ENCODE assay signal across 8 mouse cellular contexts in the genomic region with DNA sequence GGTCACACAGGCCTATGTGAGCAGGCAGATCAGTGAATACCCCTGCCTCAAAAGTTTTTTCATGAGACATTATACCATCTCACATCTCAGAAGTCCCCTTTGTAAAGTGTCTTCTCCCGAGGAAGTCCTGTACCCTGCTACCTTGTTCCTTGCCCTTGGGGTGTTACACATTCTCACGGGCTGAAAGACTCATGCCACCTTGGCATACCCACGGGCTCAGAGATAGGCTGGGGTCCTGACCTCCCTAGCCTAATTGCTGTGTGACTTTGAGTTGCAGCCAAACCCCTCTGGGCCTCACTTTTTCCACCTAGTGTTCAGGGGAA. TPM values are rescaled to one million over a fixed set of nuclear protein-coding genes. Genes with fewer than 3 reads are reported as not detected.
DNase-seq lines count a peak whose midpoint lies in the region; ATAC-seq lines count a peak whose summit lies in the region.

No protein-coding gene starts in this region.

- no peaks in the 10 kb centered on the region for H3K27me3 ChIP-seq in kidney, embryonic 16.5 days (ENCODE audit: insufficient read depth, low read length)
- no peaks in the 10 kb centered on the region; the same call in 1 of the 2 replicates for H3K27me3 ChIP-seq in embryonic facial prominence, embryonic 10.5 days (replicated peaks; ENCODE audit: low read depth, poor library complexity, severe bottlenecking)
- no peaks in the 10 kb centered on the region for H3K27me3 ChIP-seq in hindbrain, embryonic 16.5 days (replicated peaks; ENCODE audit: control insufficient read depth, insufficient read depth, low read length)
- no peaks in the 10 kb centered on the region; the same call in 1 of the 2 replicates for H3K27me3 ChIP-seq in midbrain, embryonic 15.5 days (replicated peaks)

- 36% methylated on average over 3 of the region's 3 CpGs for WGBS in kidney, embryonic 16.5 days
- WGBS in embryonic facial prominence, embryonic 10.5 days, result 30% methylated on average over 3 of the region's 3 CpGs
- 38% methylated on average over 3 of the region's 3 CpGs for WGBS in hindbrain, embryonic 16.5 days
- WGBS in midbrain, embryonic 15.5 days, result 40% methylated on average over 3 of the region's 3 CpGs

- peak overlapping the region; percentile 66 for H3K4me3 ChIP-seq in kidney, embryonic 16.5 days (ENCODE audit: low read length)
- H3K4me3 ChIP-seq in embryonic facial prominence, embryonic 10.5 days, result peak overlapping the region; percentile 82
- peak overlapping the region; percentile 58 for H3K4me3 ChIP-seq in hindbrain, embryonic 16.5 days (ENCODE audit: low read length)
- peak overlapping the region; percentile 60 for H3K4me3 ChIP-seq in midbrain, embryonic 15.5 days

- H3K36me3 ChIP-seq in kidney, embryonic 16.5 days (ENCODE audit: insufficient read depth, low read length), result no peaks in the 10 kb centered on the region
- no peaks in the 10 kb centered on the region for H3K36me3 ChIP-seq in embryonic facial prominence, embryonic 10.5 days (replicated peaks)
- no peaks in the 10 kb centered on the region for H3K36me3 ChIP-seq in hindbrain, embryonic 16.5 days (ENCODE audit: control insufficient read depth, insufficient read depth, low read length)
- no peaks in the 10 kb centered on the region for H3K36me3 ChIP-seq in midbrain, embryonic 15.5 days (replicated peaks)

- peaks cover 4% of the 10 kb centered on the region for H3K4me1 ChIP-seq in kidney, embryonic 16.5 days (ENCODE audit: insufficient read depth, low read length)
- H3K4me1 ChIP-seq in embryonic facial prominence, embryonic 10.5 days, result peaks cover 42% of the 10 kb centered on the region
- peaks cover 6% of the 10 kb centered on the region; the same call in 1 of the 2 replicates for H3K4me1 ChIP-seq in hindbrain, embryonic 16.5 days (ENCODE audit: control insufficient read depth, insufficient read depth, low read depth, low read length)
- H3K4me1 ChIP-seq in midbrain, embryonic 15.5 days, result peaks cover 9% of the 10 kb centered on the region; the same call in 1 of the 2 replicates

- peak overlapping the region; percentile 83 for H3K9ac ChIP-seq in kidney, embryonic 16.5 days (replicated peaks; ENCODE audit: low read length)
- peak overlapping the region; percentile 77 for H3K9ac ChIP-seq in hindbrain, embryonic 16.5 days (ENCODE audit: low read depth, low read length)
- peak overlapping the region; percentile 68 for H3K9ac ChIP-seq in midbrain, embryonic 15.5 days

- no peak; the same call in 1 of the 2 replicates for ATAC-seq in kidney, embryonic 16.5 days (ENCODE audit: low FRiP score, low TSS enrichment)
- 0 out of 2 replicates have a peak, but pooled peaks have one; percentile 25 for ATAC-seq in hindbrain, embryonic 16.5 days
- peak; percentile 21 for ATAC-seq in midbrain, embryonic 15.5 days (replicated peaks)
- ATAC-seq in activated CD4-positive, CD25-positive, alpha-beta regulatory T cell, adult 4 months, result no peak
- ATAC-seq in frontal cortex, adult (ENCODE audit: low TSS enrichment), result no peak

- H3K9me3 ChIP-seq in kidney, embryonic 16.5 days (ENCODE audit: low read length), result no peaks in the 10 kb centered on the region
- H3K9me3 ChIP-seq in embryonic facial prominence, embryonic 10.5 days, result no peaks in the 10 kb centered on the region
- H3K9me3 ChIP-seq in hindbrain, embryonic 16.5 days (ENCODE audit: control insufficient read depth, low read length), result no peaks in the 10 kb centered on the region
- H3K9me3 ChIP-seq in midbrain, embryonic 15.5 days, result no peaks in the 10 kb centered on the region

- no peak overlapping the region for H3K27ac ChIP-seq in kidney, embryonic 16.5 days (ENCODE audit: low read length)
- H3K27ac ChIP-seq in embryonic facial prominence, embryonic 10.5 days (replicated peaks), result peak overlapping the region; percentile 92
- H3K27ac ChIP-seq in hindbrain, embryonic 16.5 days (ENCODE audit: low read depth, low read length), result no peak overlapping the region; the same call in 1 of the 2 replicates
- peak overlapping the region; percentile 34; the same call in 1 of the 2 replicates for H3K27ac ChIP-seq in midbrain, embryonic 15.5 days

- DNase-seq in kidney, postnatal 4 days, result no peak
- DNase-seq in embryonic facial prominence, embryonic 10.5 days (ENCODE audit: low spot score), result no peak
- DNase-seq in layer of hippocampus, postnatal 14 days (ENCODE audit: low spot score in 2 of 2), result no peak

- H3K4me2 ChIP-seq in kidney, embryonic 16.5 days (replicated peaks; ENCODE audit: low read depth, low read length), result peak overlapping the region; percentile 95
- H3K4me2 ChIP-seq in hindbrain, embryonic 16.5 days (ENCODE audit: low read length), result peak overlapping the region; percentile 76
- peak overlapping the region; percentile 90 for H3K4me2 ChIP-seq in midbrain, embryonic 15.5 days

RNA-seq across cellular contexts. Expression of a gene that starts 0.5 kb away (rescaled TPM):
- polyA plus RNA-seq in kidney, embryonic 16.5 days (2015; fragmentation: Nextera tagmentation; extraction: Ambion mirVana), result 10.8 and 11.9 TPM in 2 replicates
- polyA plus RNA-seq in embryonic facial prominence, embryonic 10.5 days (2016; fragmentation: Nextera tagmentation; extraction: Ambion mirVana), result 4.7 and 5.3 TPM in 2 replicates
- 6.8 and 7.2 TPM in 2 replicates for polyA plus RNA-seq in hindbrain, embryonic 16.5 days (2015; fragmentation: Nextera tagmentation; extraction: Ambion mirVana)
- 4.2 and 4.9 TPM in 2 replicates for polyA plus RNA-seq in midbrain, embryonic 15.5 days (2015; fragmentation: Nextera tagmentation; extraction: Ambion mirVana)
- total RNA-seq in layer of hippocampus, postnatal 14 days (2021), result 10 to 100 TPM; 34.5 to 54.4 TPM
- 10 to 100 TPM; 37.5 to 92.8 TPM for polyA plus RNA-seq in activated CD4-positive, CD25-positive, alpha-beta regulatory T cell, adult 4 months (2017; shearing (Covaris generic))

RNA-seq across cellular contexts. Expression of a gene that starts 29.5 kb away (rescaled TPM):
- 3.2 and 3.4 TPM in 2 replicates for polyA plus RNA-seq in kidney, embryonic 16.5 days (2015; fragmentation: Nextera tagmentation; extraction: Ambion mirVana)
- 5.3 and 6.7 TPM in 2 replicates for polyA plus RNA-seq in embryonic facial prominence, embryonic 10.5 days (2016; fragmentation: Nextera tagmentation; extraction: Ambion mirVana)
- polyA plus RNA-seq in hindbrain, embryonic 16.5 days (2015; fragmentation: Nextera tagmentation; extraction: Ambion mirVana), result 1.1 and 1.7 TPM in 2 replicates
- polyA plus RNA-seq in midbrain, embryonic 15.5 days (2015; fragmentation: Nextera tagmentation; extraction: Ambion mirVana), result 1.3 and 1.9 TPM in 2 replicates
- total RNA-seq in layer of hippocampus, postnatal 14 days (2021), result 10 to 100 TPM; 53.4 to 55.2 TPM
- polyA plus RNA-seq in activated CD4-positive, CD25-positive, alpha-beta regulatory T cell, adult 4 months (2017; shearing (Covaris generic)), result not detected

RNA-seq across cellular contexts. Expression of a gene that starts 30.5 kb away (rescaled TPM):
- polyA plus RNA-seq in kidney, embryonic 16.5 days (2015; fragmentation: Nextera tagmentation; extraction: Ambion mirVana), result 78.2 and 87.0 TPM in 2 replicates
- polyA plus RNA-seq in embryonic facial prominence, embryonic 10.5 days (2016; fragmentation: Nextera tagmentation; extraction: Ambion mirVana), result 86.5 and 91.5 TPM in 2 replicates
- polyA plus RNA-seq in hindbrain, embryonic 16.5 days (2015; fragmentation: Nextera tagmentation; extraction: Ambion mirVana), result 79.6 and 81.3 TPM in 2 replicates
- 83.9 and 84.3 TPM in 2 replicates for polyA plus RNA-seq in midbrain, embryonic 15.5 days (2015; fragmentation: Nextera tagmentation; extraction: Ambion mirVana)
- total RNA-seq in layer of hippocampus, postnatal 14 days (2021), result 10 to 100 TPM; 45.9 to 47.3 TPM
- polyA plus RNA-seq in activated CD4-positive, CD25-positive, alpha-beta regulatory T cell, adult 4 months (2017; shearing (Covaris generic)), result 10 to 100 TPM; 42.8 to 43.6 TPM

RNA-seq across cellular contexts. Expression of a gene that starts 39.5 kb away (rescaled TPM):
- polyA plus RNA-seq in kidney, embryonic 16.5 days (2015; fragmentation: Nextera tagmentation; extraction: Ambion mirVana), result 23.2 and 23.9 TPM in 2 replicates
- 0.59 and 0.71 TPM in 2 replicates for polyA plus RNA-seq in embryonic facial prominence, embryonic 10.5 days (2016; fragmentation: Nextera tagmentation; extraction: Ambion mirVana)
- polyA plus RNA-seq in hindbrain, embryonic 16.5 days (2015; fragmentation: Nextera tagmentation; extraction: Ambion mirVana), result 0.13 and 0.21 TPM in 2 replicates
- 0.28 and 0.45 TPM in 2 replicates for polyA plus RNA-seq in midbrain, embryonic 15.5 days (2015; fragmentation: Nextera tagmentation; extraction: Ambion mirVana)
- under 1 TPM; 0.28 to 0.69 TPM for total RNA-seq in layer of hippocampus, postnatal 14 days (2021)
- under 1 TPM in 1 of 2 experiments, not detected in 1; 0.38 TPM for polyA plus RNA-seq in activated CD4-positive, CD25-positive, alpha-beta regulatory T cell, adult 4 months (2017; shearing (Covaris generic))

Comparison
In these comparisons a context has a peak if more than half of its experiments do, and no peak if none do; other contexts are left out.
1. ATAC-seq: peak in hindbrain, embryonic 16.5 days (single experiment) and midbrain, embryonic 15.5 days (single experiment); none in kidney, embryonic 16.5 days (single experiment), activated CD4-positive, CD25-positive, alpha-beta regulatory T cell, adult 4 months (single experiment) and frontal cortex, adult (single experiment).
2. H3K27ac ChIP-seq: peak in embryonic facial prominence, embryonic 10.5 days (single experiment) and midbrain, embryonic 15.5 days (single experiment); none in kidney, embryonic 16.5 days (single experiment) and hindbrain, embryonic 16.5 days (single experiment).
3. Peak in every context shown above with its lines, with median percentiles within 50 percentile points of each other: H3K4me2 ChIP-seq, H3K4me3 ChIP-seq and H3K9ac ChIP-seq.